Mouse (Mus musculus) embryonic facial prominence, embryonic 14.5 days (tissue): ENCODE data around the gene Mark2. TPM values are rescaled to one million over a fixed set of nuclear protein-coding genes. Genes with fewer than 3 reads are reported as not detected.

ENCODE experiments used
- ATAC-seq: fragments of 200-750 bp; cut with Nextera tagmentation; 2 replicates; pipeline ENCODE4 v1.8.0; 2017; ENCODE audit warnings: low read depth, moderate number of reproducible peaks, moderate TSS enrichment
- DNase-seq: peaks from one replicate; pipeline ENCODE4 v3.0.0-alpha.2; 2015; ENCODE audit warnings: low spot score
- H3K27ac ChIP-seq: fragments of 300-500 bp; sonication (generic); replicated peaks from 2 replicates; pipeline ENCODE4 v1.5.1; 2014; ENCODE audit warnings: low read depth, mild to moderate bottlenecking, low read length, moderate library complexity
- H3K27me3 ChIP-seq: fragments of 300-500 bp; sonication (generic); replicated peaks from 2 replicates; pipeline ENCODE4 v1.6.1; 2014; ENCODE audit warnings: low read length; ENCODE audit not compliant: control insufficient read depth, insufficient read depth
- H3K36me3 ChIP-seq: fragments of 300-500 bp; sonication (generic); 2 replicates; pipeline ENCODE4 v1.6.1; 2014; ENCODE audit warnings: low read length, mixed read lengths; ENCODE audit not compliant: control insufficient read depth, insufficient read depth
- H3K4me1 ChIP-seq: fragments of 300-500 bp; sonication (generic); 2 replicates; pipeline ENCODE4 v1.6.1; 2014; ENCODE audit warnings: antibody characterized with exemption, low read length; ENCODE audit not compliant: control insufficient read depth, insufficient read depth
- H3K4me2 ChIP-seq: fragments of 300-500 bp; sonication (generic); 2 replicates; pipeline ENCODE4 v1.6.1; 2014; ENCODE audit warnings: low read depth, mild to moderate bottlenecking, low read length, moderate library complexity, mixed read lengths
- H3K4me3 ChIP-seq: fragments of 300-500 bp; sonication (generic); 2 replicates; pipeline ENCODE4 v1.5.1; 2014; ENCODE audit warnings: low read depth, mild to moderate bottlenecking, low read length
- H3K9ac ChIP-seq: fragments of 300-500 bp; sonication (generic); 2 replicates; pipeline ENCODE4 v1.6.1; 2014; ENCODE audit warnings: low read depth, mild to moderate bottlenecking, low read length, moderate library complexity, mixed read lengths
- H3K9me3 ChIP-seq: fragments of 300-500 bp; sonication (generic); 2 replicates; pipeline ENCODE4 v1.6.1; 2016; ENCODE audit warnings: low read length; ENCODE audit not compliant: control insufficient read depth
- WGBS: fragments of 180-500 bp; shearing (Covaris S2); extraction: QIAGEN DNeasy Blood & Tissue Kit; methylation state at CpG from one replicate; pipeline ENCODE4 v1.1.7; 2014; 5-methylcytosine and 5-hydroxymethylcytosine counted together
- polyA plus RNA-seq: library from polyadenylated mRNA; unstranded; fragments of >200 nt; fragmentation: Nextera tagmentation; extraction: Ambion mirVana; gene quantifications from 2 replicates; pipeline ENCODE4 v1.2.1, GENCODE M21; 2014

The Mark2 gene
- polyA plus RNA-seq, 1 experiment from 2014 or later = 42.1 TPM

DNA sequence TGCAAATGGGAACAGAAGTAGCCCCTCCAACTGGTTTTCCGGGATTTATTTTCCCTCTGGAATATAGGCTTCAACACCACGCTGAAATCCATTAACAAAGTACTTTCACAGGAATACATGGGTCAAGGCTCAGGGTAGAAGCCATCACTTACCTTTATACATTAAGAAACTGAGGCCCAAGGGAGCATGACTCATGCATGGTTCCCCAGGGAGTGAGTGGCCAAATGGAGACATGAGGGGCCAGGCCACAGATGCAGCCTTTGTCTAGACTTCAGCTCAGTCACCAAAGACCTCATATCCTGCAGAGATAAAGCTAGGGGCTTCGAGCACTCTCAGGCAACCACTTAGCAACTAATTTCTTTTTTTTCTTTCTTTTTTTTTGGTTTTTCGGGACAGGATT lies 104.9 kb downstream of the Mark2 start:
- Histone ChIP-seq H3K4me1 (peaks cover 6% of the 10 kb centered on the region; the same call in 1 of the 2 replicates), H3K36me3 (peaks cover 33% of the 10 kb centered on the region), H3K4me2 (no peak overlapping the region), H3K9me3 (no peaks in the 10 kb centered on the region), H3K27me3 (no peaks in the 10 kb centered on the region), H3K27ac (no peak overlapping the region), H3K9ac (no peak overlapping the region), H3K4me3 (no peak overlapping the region)
- DNase-seq = no peak
- no peak for ATAC-seq
- 86% methylated on average over 4 of the region's 4 CpGs for WGBS

DNA sequence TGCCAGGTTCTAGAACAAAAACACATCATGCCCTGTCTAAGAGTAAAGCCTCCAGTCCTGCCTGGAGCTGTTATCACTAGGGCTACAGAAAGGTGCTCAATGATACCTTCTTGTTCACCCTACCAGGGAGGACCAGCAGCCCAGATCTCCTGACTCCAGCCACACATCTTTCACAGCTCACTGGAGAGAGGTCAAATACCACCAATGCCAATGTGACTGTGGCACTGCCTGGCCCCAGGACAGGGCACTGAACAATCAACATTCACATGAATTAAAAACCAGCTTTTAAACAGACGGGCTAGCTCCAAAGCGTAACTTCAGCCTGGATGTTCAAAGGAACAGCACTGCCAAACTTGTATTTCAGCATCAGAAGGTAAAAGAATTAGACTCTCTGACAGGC lies 105.6 kb downstream of the Mark2 start:
- peak; percentile 28 for DNase-seq
- Histone ChIP-seq H3K9ac (no peak overlapping the region), H3K36me3 (peaks cover 39% of the 10 kb centered on the region), H3K4me3 (no peak overlapping the region), H3K27me3 (no peaks in the 10 kb centered on the region), H3K4me1 (peaks cover 6% of the 10 kb centered on the region; the same call in 1 of the 2 replicates), H3K4me2 (no peak overlapping the region), H3K27ac (no peak overlapping the region), H3K9me3 (no peaks in the 10 kb centered on the region)
- 91% methylated on average over 2 of the region's 2 CpGs for WGBS
- ATAC-seq = no peak

DNA sequence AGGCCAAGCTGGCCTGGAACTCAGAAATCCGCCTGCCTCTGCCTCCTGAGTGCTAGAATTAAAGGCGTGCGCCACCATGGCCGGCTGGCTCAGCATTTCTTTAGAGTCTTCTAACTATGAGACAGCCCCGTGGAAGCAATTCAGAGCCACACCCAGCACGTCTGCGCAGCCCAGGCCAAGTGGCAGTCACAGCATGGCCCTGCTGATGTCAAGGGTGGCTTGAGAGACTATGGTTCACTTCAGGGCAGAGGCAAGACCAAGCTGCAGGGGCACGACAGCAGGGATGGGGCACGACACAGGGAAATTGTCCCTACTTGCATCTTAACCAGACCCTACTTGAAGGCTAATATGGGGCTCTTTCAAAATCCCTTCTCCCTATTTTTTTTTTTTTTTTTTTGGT lies 106.2 kb downstream of the Mark2 start:
- Histone ChIP-seq H3K9ac (no peak overlapping the region), H3K27me3 (no peaks in the 10 kb centered on the region), H3K36me3 (peaks cover 44% of the 10 kb centered on the region), H3K4me2 (no peak overlapping the region), H3K4me1 (peaks cover 6% of the 10 kb centered on the region; the same call in 1 of the 2 replicates), H3K9me3 (no peaks in the 10 kb centered on the region), H3K4me3 (no peak overlapping the region), H3K27ac (no peak overlapping the region)
- DNase-seq (no peak), ATAC-seq (no peak)
- WGBS = 93% methylated on average over 9 of the region's 9 CpGs

DNA sequence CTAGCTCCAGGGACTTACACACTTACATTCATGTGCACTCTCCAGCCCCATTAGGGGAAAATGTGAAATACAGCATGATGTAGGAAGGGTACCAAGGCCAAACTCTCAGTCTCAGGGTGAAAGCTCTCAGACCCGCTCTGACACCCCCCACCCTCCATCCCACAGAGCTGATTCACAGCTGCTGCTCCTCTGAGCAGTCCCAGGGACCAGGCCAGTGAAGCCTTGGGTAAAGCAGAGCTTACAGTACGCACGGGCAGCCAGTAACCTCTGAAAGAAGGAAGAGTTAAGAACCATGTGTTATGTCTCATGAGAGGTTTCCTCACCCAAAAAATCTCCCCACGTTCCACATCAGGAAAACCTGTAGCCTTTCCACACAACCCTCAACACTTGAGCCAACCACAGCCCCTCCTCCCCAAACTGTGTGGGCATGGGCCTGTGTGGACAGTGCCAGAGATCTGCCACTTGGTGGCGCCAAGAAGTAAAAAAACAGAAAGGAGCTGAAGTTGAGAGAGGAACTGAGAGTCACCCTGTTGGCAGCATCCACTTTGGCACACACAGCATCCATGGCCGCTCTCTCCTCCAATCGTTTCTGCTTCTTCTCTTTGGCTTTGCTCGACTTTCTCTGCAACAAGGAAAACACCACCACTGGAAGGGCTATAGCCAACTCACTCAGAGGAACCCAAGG lies 107.0 kb downstream of the Mark2 start:
- no peak overlapping the region for H3K9ac ChIP-seq
- H3K36me3 ChIP-seq = peaks cover 52% of the 10 kb centered on the region
- peak; percentile 89 for ATAC-seq
- H3K27ac ChIP-seq = no peak overlapping the region
- peaks cover 1% of the 10 kb centered on the region; the same call in 1 of the 2 replicates for H3K4me1 ChIP-seq
- H3K27me3 ChIP-seq = no peaks in the 10 kb centered on the region
- no peak overlapping the region for H3K4me3 ChIP-seq
- DNase-seq = peak; percentile 83
- WGBS = 57% methylated on average over 8 of the region's 8 CpGs
- no peak overlapping the region for H3K4me2 ChIP-seq
- H3K9me3 ChIP-seq = no peaks in the 10 kb centered on the region

DNA sequence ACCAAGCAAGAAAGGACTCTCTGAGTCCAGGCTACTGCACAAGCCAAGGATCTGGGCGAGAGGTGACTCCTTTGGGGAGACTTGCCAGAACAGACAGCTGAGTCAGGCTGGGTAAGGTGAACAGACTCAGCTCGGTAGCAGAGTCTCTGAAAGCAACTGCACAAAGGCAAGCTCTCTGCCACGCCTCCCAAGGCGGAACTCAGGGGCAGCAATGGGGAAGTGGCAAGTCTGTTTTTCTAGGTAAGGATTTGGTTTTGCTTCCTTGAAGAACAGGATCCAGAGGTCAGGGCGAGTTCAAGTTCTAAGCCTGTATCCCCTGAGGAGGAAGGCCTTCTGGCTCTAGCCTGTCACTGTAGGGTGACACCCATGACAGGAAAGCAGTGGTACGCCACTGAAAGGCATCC lies 115.1 kb downstream of the Mark2 start:
- Histone ChIP-seq H3K9ac (no peak overlapping the region), H3K27ac (no peak overlapping the region), H3K4me2 (no peak overlapping the region), H3K36me3 (peaks cover 51% of the 10 kb centered on the region), H3K4me3 (no peak overlapping the region), H3K4me1 (no peaks in the 10 kb centered on the region), H3K9me3 (no peaks in the 10 kb centered on the region), H3K27me3 (no peaks in the 10 kb centered on the region)
- ATAC-seq (no peak), DNase-seq (peak; percentile 29)
- WGBS = 87% methylated on average over 6 of the region's 6 CpGs

Other genes with a start within 250 kb of the Mark2 start
- gene Flrt1, start 236.1 kb downstream of the Mark2 start, polyA plus RNA-seq = 10.4 and 10.5 TPM in 2 replicates
- 172 and 199 TPM in 2 replicates for gene Otub1, start 135.5 kb downstream of the Mark2 start, polyA plus RNA-seq
- 995 and 1,073 TPM in 2 replicates for gene Cox8a, start 124.2 kb downstream of the Mark2 start, polyA plus RNA-seq
- gene Naa40, start 100.7 kb downstream of the Mark2 start, polyA plus RNA-seq = 47.8 and 48.4 TPM in 2 replicates
- 10.8 and 11.7 TPM in 2 replicates for gene Rcor2, start 74.5 kb downstream of the Mark2 start, polyA plus RNA-seq
- gene Spindoc, start 41.1 kb upstream of the Mark2 start, polyA plus RNA-seq = 18.8 and 23.5 TPM in 2 replicates
- gene 2700081O15Rik, start 75.8 kb upstream of the Mark2 start, polyA plus RNA-seq = 10.3 and 11.2 TPM in 2 replicates
- 132 and 136 TPM in 2 replicates for gene Rtn3, start 141.4 kb upstream of the Mark2 start, polyA plus RNA-seq
- 19.3 and 19.4 TPM in 2 replicates for gene Atl3, start 152.2 kb upstream of the Mark2 start, polyA plus RNA-seq
- gene Pla2g16, start 215.6 kb upstream of the Mark2 start, polyA plus RNA-seq = 15.9 and 18.1 TPM in 2 replicates